Mouse (Mus musculus): ENCODE measurements around the gene Lrp6.

DNA sequence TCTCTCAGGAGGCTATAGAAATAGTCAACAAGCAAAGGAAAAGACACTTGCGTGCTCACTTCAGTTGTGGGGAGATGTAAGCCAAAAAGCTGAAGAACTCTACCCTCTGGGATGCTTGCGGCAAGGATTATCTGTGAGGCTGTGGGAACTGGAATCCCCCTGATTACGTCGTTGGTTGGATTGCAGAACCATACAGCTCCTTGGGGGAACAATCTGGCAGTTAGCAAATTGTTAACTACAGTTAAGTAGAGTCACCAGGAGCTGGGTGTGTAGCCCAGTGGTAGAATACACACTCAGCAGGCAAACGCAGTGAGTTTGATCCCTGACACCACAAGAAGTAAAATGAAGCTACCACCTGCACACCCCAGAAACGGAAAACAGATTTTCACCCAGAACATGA, 132.7 kb downstream of the Lrp6 start:
- TF ChIP-seq GATA1 (IDR thresholded peaks at IDR 0.05; ENCODE audit: low read length) = no peak
- TF ChIP-seq TAL1 (IDR thresholded peaks at IDR 0.05; ENCODE audit: low read length) = no peak

Data from erythroblast, embryonic 14.5 days (primary cell).